Mouse (Mus musculus): Measurements from ENCODE around the gene Ptgir.

- TF ChIP-seq CTCF (IDR thresholded peaks at IDR 0.05; ENCODE audit: low read depth, low read length): no peak
- TF ChIP-seq POLR2A (IDR thresholded peaks at IDR 0.05; ENCODE audit: insufficient read depth, low read length): no peak
Measured at GRCm38 (mm10) chr7:16875326-16875725, 31.0 kb upstream of the Ptgir start.
